Mouse (Mus musculus): ENCODE measurements around the gene Smc6.
A peak's percentile ranks its signal among the peaks of the same experiment; 100 is the strongest.

The Smc6 gene

GRCm38 (mm10) chr12:11265382-11266281 lies at the start of gene Smc6, which contains the start of gene Gen1:
TSS of gene Smc6 (plus strand) at chr12:11265886.
TSS of gene Gen1 (minus strand) at chr12:11265801.
- DNase-seq: peak; percentile 97

GRCm38 (mm10) chr12:11216454-11216853 lies 49.2 kb upstream of the Smc6 start:
- DNase-seq: no peak

- DNase-seq: no peak
Measured at GRCm38 (mm10) chr12:11217726-11218250, 47.9 kb upstream of the Smc6 start.

GRCm38 (mm10) chr12:11221524-11222330 lies 44.0 kb upstream of the Smc6 start:
- no peak for DNase-seq

- DNase-seq: no peak
Measured at GRCm38 (mm10) chr12:11222566-11222965, 43.1 kb upstream of the Smc6 start.

- DNase-seq: peak in 1 of 2 experiments; percentile 8
Measured at GRCm38 (mm10) chr12:11223090-11223489, 42.6 kb upstream of the Smc6 start.

- no peak for DNase-seq
Measured at GRCm38 (mm10) chr12:11224722-11225121, 41.0 kb upstream of the Smc6 start.

- no peak for DNase-seq
Measured at GRCm38 (mm10) chr12:11226123-11226522, 39.6 kb upstream of the Smc6 start.

GRCm38 (mm10) chr12:11226529-11227268 lies 39.0 kb upstream of the Smc6 start:
- DNase-seq: peak; percentile 3 to 44

GRCm38 (mm10) chr12:11230267-11230666 lies 35.4 kb upstream of the Smc6 start:
- no peak for DNase-seq

- DNase-seq: no peak
Measured at GRCm38 (mm10) chr12:11235996-11236395, 29.7 kb upstream of the Smc6 start.

- DNase-seq: no peak
Measured at GRCm38 (mm10) chr12:11247460-11247859, 18.2 kb upstream of the Smc6 start.

- DNase-seq: no peak
Measured at GRCm38 (mm10) chr12:11250322-11250721, 15.4 kb upstream of the Smc6 start.

GRCm38 (mm10) chr12:11264895-11265294 lies 791 bp upstream of the Smc6 start:
- DNase-seq: no peak

GRCm38 (mm10) chr12:11266282-11266985 lies 748 bp downstream of the Smc6 start:
- peak in 1 of 2 experiments; percentile 76 for DNase-seq

- DNase-seq: peak; percentile 11 to 15
Measured at GRCm38 (mm10) chr12:11267030-11267429, 1.3 kb downstream of the Smc6 start.

- DNase-seq: no peak
Measured at GRCm38 (mm10) chr12:11272568-11272967, 6.9 kb downstream of the Smc6 start.

- no peak for DNase-seq
Measured at GRCm38 (mm10) chr12:11273185-11273584, 7.5 kb downstream of the Smc6 start.

- DNase-seq: no peak
Measured at GRCm38 (mm10) chr12:11276632-11277031, 10.9 kb downstream of the Smc6 start.

GRCm38 (mm10) chr12:11277207-11277606 lies 11.5 kb downstream of the Smc6 start:
- no peak for DNase-seq

- DNase-seq: no peak
Measured at GRCm38 (mm10) chr12:11279886-11280285, 14.2 kb downstream of the Smc6 start.

GRCm38 (mm10) chr12:11281584-11281983 lies 15.9 kb downstream of the Smc6 start:
- DNase-seq: no peak
